Mouse (Mus musculus): ENCODE results near the gene Gpr84. TPM values are rescaled to one million over a fixed set of nuclear protein-coding genes. Genes with fewer than 3 reads are reported as not detected.

Gene Gpr84
- polyA plus RNA-seq, 1 experiment from 2014 or later, result 0.24 TPM

- ATAC-seq, result no peak
- no peak overlapping the region for H3K9ac ChIP-seq (replicated peaks; ENCODE audit: low read depth, low read length)
- no peak overlapping the region for H3K27ac ChIP-seq (ENCODE audit: low read length)
- no peaks in the 10 kb centered on the region for H3K36me3 ChIP-seq (ENCODE audit: control insufficient read depth, insufficient read depth)
- H3K27me3 ChIP-seq (replicated peaks; ENCODE audit: control insufficient read depth, insufficient read depth, low read length), result no peaks in the 10 kb centered on the region
- no peak overlapping the region for H3K4me2 ChIP-seq (ENCODE audit: low read length)
- H3K4me1 ChIP-seq (replicated peaks; ENCODE audit: control insufficient read depth, insufficient read depth, low read length), result peaks cover 6% of the 10 kb centered on the region
- WGBS, result 84% methylated on average over 4 of the region's 4 CpGs
- no peak overlapping the region for H3K4me3 ChIP-seq (replicated peaks; ENCODE audit: low read length)
- H3K9me3 ChIP-seq (ENCODE audit: control insufficient read depth, low read length), result no peaks in the 10 kb centered on the region
Measured at GRCm38 (mm10) chr15:103268903-103269302, 41.5 kb downstream of the Gpr84 start.

- no peak overlapping the region for H3K4me2 ChIP-seq (ENCODE audit: low read length)
- H3K27me3 ChIP-seq (replicated peaks; ENCODE audit: control insufficient read depth, insufficient read depth, low read length), result no peaks in the 10 kb centered on the region
- ATAC-seq, result no peak
- H3K4me1 ChIP-seq (replicated peaks; ENCODE audit: control insufficient read depth, insufficient read depth, low read length), result no peaks in the 10 kb centered on the region
- H3K27ac ChIP-seq (ENCODE audit: low read length), result no peak overlapping the region
- no peaks in the 10 kb centered on the region for H3K9me3 ChIP-seq (ENCODE audit: control insufficient read depth, low read length)
- 91% methylated on average over 2 of the region's 2 CpGs for WGBS
- H3K9ac ChIP-seq (replicated peaks; ENCODE audit: low read depth, low read length), result no peak overlapping the region
- no peak overlapping the region for H3K4me3 ChIP-seq (replicated peaks; ENCODE audit: low read length)
- H3K36me3 ChIP-seq (ENCODE audit: control insufficient read depth, insufficient read depth), result no peaks in the 10 kb centered on the region
Measured at GRCm38 (mm10) chr15:103264794-103265193, 45.6 kb downstream of the Gpr84 start.

GRCm38 (mm10) chr15:103259989-103260388, 50.4 kb downstream of the Gpr84 start:
- Histone ChIP-seq H3K4me2 (ENCODE audit: low read length) (no peak overlapping the region), H3K27ac (ENCODE audit: low read length) (no peak overlapping the region), H3K9ac (replicated peaks; ENCODE audit: low read depth, low read length) (no peak overlapping the region), H3K9me3 (ENCODE audit: control insufficient read depth, low read length) (no peaks in the 10 kb centered on the region), H3K4me1 (replicated peaks; ENCODE audit: control insufficient read depth, insufficient read depth, low read length) (peaks cover 3% of the 10 kb centered on the region; the same call in 1 of the 2 replicates), H3K4me3 (replicated peaks; ENCODE audit: low read length) (no peak overlapping the region), H3K36me3 (ENCODE audit: control insufficient read depth, insufficient read depth) (no peaks in the 10 kb centered on the region), H3K27me3 (replicated peaks; ENCODE audit: control insufficient read depth, insufficient read depth, low read length) (peaks cover 4% of the 10 kb centered on the region; the same call in 1 of the 2 replicates)
- WGBS, result 61% methylated on average over 1 of the region's 1 CpGs
- ATAC-seq, result no peak

GRCm38 (mm10) chr15:103259162-103259561, 51.2 kb downstream of the Gpr84 start:
- no peak overlapping the region for H3K4me2 ChIP-seq (ENCODE audit: low read length)
- H3K36me3 ChIP-seq (ENCODE audit: control insufficient read depth, insufficient read depth), result no peaks in the 10 kb centered on the region
- no peak for ATAC-seq
- WGBS, result 86% methylated on average over 5 of the region's 5 CpGs
- peaks cover 4% of the 10 kb centered on the region; the same call in 1 of the 2 replicates for H3K27me3 ChIP-seq (replicated peaks; ENCODE audit: control insufficient read depth, insufficient read depth, low read length)
- no peak overlapping the region for H3K4me3 ChIP-seq (replicated peaks; ENCODE audit: low read length)
- H3K27ac ChIP-seq (ENCODE audit: low read length), result no peak overlapping the region
- H3K9ac ChIP-seq (replicated peaks; ENCODE audit: low read depth, low read length), result no peak overlapping the region
- peaks cover 6% of the 10 kb centered on the region; the same call in 1 of the 2 replicates for H3K4me1 ChIP-seq (replicated peaks; ENCODE audit: control insufficient read depth, insufficient read depth, low read length)
- H3K9me3 ChIP-seq (ENCODE audit: control insufficient read depth, low read length), result no peaks in the 10 kb centered on the region

MicroRNAs encoded within 50 kb of the gene (microRNA counts, 519-probe panel; counts per million panel counts)
- 3,086 counts per million, percentile 78 among the panel's probes with 10 or more counts for microRNA mmu-miR-148b

Small RNA genes lying within 50 kb of the gene (microRNA-seq; reads per million reads assigned to microRNA genes)
- gene Mir148b (193 reads per million, percentile 62 among the genes with 10 or more reads in this experiment), gene Mir6963 (not detected)

Other genes with a start within 250 kb of the Gpr84 start
- gene Smug1, start 143.5 kb downstream of the Gpr84 start, polyA plus RNA-seq (2015; fragmentation: Nextera tagmentation; extraction: Ambion mirVana), result 28.0 and 29.2 TPM in 2 replicates
- gene Cbx5, start 70.8 kb downstream of the Gpr84 start, polyA plus RNA-seq (2015; fragmentation: Nextera tagmentation; extraction: Ambion mirVana), result 132 and 139 TPM in 2 replicates
- gene Hnrnpa1, start 70.2 kb downstream of the Gpr84 start, polyA plus RNA-seq (2015; fragmentation: Nextera tagmentation; extraction: Ambion mirVana), result 935 and 1,030 TPM in 2 replicates
- gene Nfe2, start 52.2 kb downstream of the Gpr84 start, polyA plus RNA-seq (2015; fragmentation: Nextera tagmentation; extraction: Ambion mirVana), result 0.30 and 0.39 TPM in 2 replicates
- 221 TPM in 2 replicates for gene Copz1, start 37.9 kb downstream of the Gpr84 start, polyA plus RNA-seq (2015; fragmentation: Nextera tagmentation; extraction: Ambion mirVana)
- gene Zfp385a, start 29.5 kb upstream of the Gpr84 start, polyA plus RNA-seq (2015; fragmentation: Nextera tagmentation; extraction: Ambion mirVana), result 12.2 and 13.1 TPM in 2 replicates
- gene Itga5, start 56.2 kb upstream of the Gpr84 start, polyA plus RNA-seq (2015; fragmentation: Nextera tagmentation; extraction: Ambion mirVana), result 6.7 and 7.9 TPM in 2 replicates
- not detected in 2 replicates for gene Gtsf1, start 119.9 kb upstream of the Gpr84 start, polyA plus RNA-seq (2015; fragmentation: Nextera tagmentation; extraction: Ambion mirVana)
- gene Gtsf2, start 137.9 kb upstream of the Gpr84 start, polyA plus RNA-seq (2015; fragmentation: Nextera tagmentation; extraction: Ambion mirVana), result not detected in 2 replicates
- 1.6 and 1.7 TPM in 2 replicates for gene Nckap1l, start 143.2 kb upstream of the Gpr84 start, polyA plus RNA-seq (2015; fragmentation: Nextera tagmentation; extraction: Ambion mirVana)
- 71.0 and 77.1 TPM in 2 replicates for gene Pde1b, start 192.4 kb upstream of the Gpr84 start, polyA plus RNA-seq (2015; fragmentation: Nextera tagmentation; extraction: Ambion mirVana)
- gene Ppp1r1a, start 227.4 kb upstream of the Gpr84 start, polyA plus RNA-seq (2015; fragmentation: Nextera tagmentation; extraction: Ambion mirVana), result 89.0 and 108 TPM in 2 replicates